Mouse (Mus musculus): ENCODE measurements around the gene Bcl2l14.

GRCm38 (mm10) chr6:134372946-134373345 is 23.2 kb upstream of the Bcl2l14 start:
- TF ChIP-seq CTCF (IDR thresholded peaks at IDR 0.05; ENCODE audit: low read depth) (no peak), EP300 (IDR thresholded peaks at IDR 0.05; ENCODE audit: low read depth) (no peak)

Data from liver, embryonic 14.5 days (tissue).